Mouse (Mus musculus) erythroblast, embryonic 14.5 days (primary cell): ENCODE measurements around the gene Tor4a.

Experiments used
- GATA1 ChIP-seq: IDR thresholded peaks from 2 replicates; pipeline ENCODE4 v1.6.1; 2012; ENCODE audit warnings: low read length, inconsistent platforms, mixed read lengths
- TAL1 ChIP-seq: IDR thresholded peaks from 3 replicates; pipeline ENCODE4 v1.6.1; 2012; ENCODE audit warnings: low read length, inconsistent platforms, mixed read lengths

- TF ChIP-seq GATA1: no peak
- no peak for TF ChIP-seq TAL1
These were observed 21.6 kb downstream of the Tor4a start for GRCm38 (mm10) chr2:25174866-25175689.
